Mouse (Mus musculus) Patski (cell line): ENCODE data around the gene Cdh4. TPM values are rescaled to one million over a fixed set of nuclear protein-coding genes. Genes with fewer than 3 reads are reported as not detected.

ENCODE experiments used
- ATAC-seq: fragments of 100-300 bp; one replicate; pipeline ENCODE4 v1.8.0; 2021
- CTCF ChIA-PET: fragments of 350-600 bp; sonication (Branson Sonifier 250); formaldehyde crosslinking; loops from one replicate; lab custom pipeline; 2022; ENCODE audit warnings: inconsistent platforms; lab: Charles Lee
- POLR2A ChIA-PET: fragments of 350-600 bp; sonication (Branson Sonifier 250); formaldehyde crosslinking; loops from one replicate; lab custom pipeline; 2022; ENCODE audit warnings: antibody characterized with exemption, inconsistent platforms; lab: Charles Lee
- DNase-seq: peaks from one replicate; pipeline ENCODE4 v3.0.0-alpha.2; 2011; ENCODE audit warnings: low read depth, low spot score
- H3K27me3 ChIP-seq: fragments of 371-371 bp; one replicate; pipeline ENCODE4 v1.5.1; 2021
- CTCF ChIP-seq: fragments of 100-300 bp; IDR thresholded peaks from one replicate; pipeline ENCODE4 v1.5.1; 2021
- in situ Hi-C: fragments of 300-500 bp; cut with MboI; formaldehyde crosslinking; loops from 3 replicates; pipeline ENCODE4 v1.11.1; 2018; ENCODE audit warnings: low pct_unique_long_range_greater_than_20kb, mixed read lengths
- polyA plus RNA-seq: library from polyadenylated mRNA; unstranded; gene quantifications from one replicate; pipeline ENCODE4 v1.2.3, GENCODE M21; 2021

Cdh4 gene
- polyA plus RNA-seq, 1 experiment from 2014 or later = not detected

GRCm38 (mm10) chr2:179929166-179929565 lies 486.9 kb downstream of the Cdh4 start:
- H3K27me3 ChIP-seq = no peaks in the 10 kb centered on the region
- DNase-seq (no peak), ATAC-seq (no peak)
- TF ChIP-seq CTCF = no peak
- ChIA-PET CTCF (interaction anchor here (0.7 to 2.1 kb wide), 5 partner anchors 8 to 122 kb away, joined by 3 to 10 read pairs (median 4); no protein-coding TSS in a partner anchor), POLR2A (no interaction called here)
- in situ Hi-C loops = no loop called here

- ChIA-PET CTCF (interaction anchor here (0.8 to 1.7 kb wide), 2 partner anchors 9 to 120 kb away, joined by 3 to 5 read pairs; no protein-coding TSS in a partner anchor), POLR2A (no interaction called here)
- no peak for ATAC-seq
- in situ Hi-C loops = no loop called here
- no peak for DNase-seq
- TF ChIP-seq CTCF = no peak
- H3K27me3 ChIP-seq = no peaks in the 10 kb centered on the region
Measured at GRCm38 (mm10) chr2:179931741-179932140, 489.5 kb downstream of the Cdh4 start.

GRCm38 (mm10) chr2:179934165-179934564 lies 491.9 kb downstream of the Cdh4 start:
- no peaks in the 10 kb centered on the region for H3K27me3 ChIP-seq
- ATAC-seq (no peak), DNase-seq (no peak)
- POLR2A ChIA-PET = no interaction called here
- in situ Hi-C loops = no loop called here
- TF ChIP-seq CTCF = no peak
- CTCF ChIA-PET = no interaction called here

DNA sequence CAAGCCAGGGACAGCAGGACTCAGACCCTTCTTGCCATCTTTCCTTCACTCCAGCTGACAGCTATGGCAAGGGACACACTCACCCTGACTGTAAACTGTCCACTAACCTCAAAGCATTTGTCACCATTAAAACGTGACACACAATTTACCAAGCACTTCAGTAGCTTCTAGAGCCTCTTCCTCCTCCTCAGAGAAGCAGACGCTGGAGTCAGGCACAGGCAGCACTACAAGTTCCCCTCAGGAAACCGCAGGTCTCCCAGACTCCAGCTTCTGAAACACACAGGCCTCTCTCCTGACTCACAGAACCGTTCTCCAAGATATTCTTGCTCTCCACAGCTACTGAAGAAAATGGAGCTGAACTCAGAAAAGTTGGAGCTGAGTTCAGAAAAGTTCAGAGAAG lies 494.9 kb downstream of the Cdh4 start:
- DNase-seq = no peak
- ChIA-PET CTCF (interaction anchor here (1.3 to 2.1 kb wide), 2 partner anchors 9 to 11 kb away, joined by 4 to 10 read pairs; no protein-coding TSS in a partner anchor), POLR2A (no interaction called here)
- in situ Hi-C loops = no loop called here
- no peak for TF ChIP-seq CTCF
- no peaks in the 10 kb centered on the region for H3K27me3 ChIP-seq
- ATAC-seq = no peak

GRCm38 (mm10) chr2:179941696-179942095 lies 499.5 kb downstream of the Cdh4 start:
- POLR2A ChIA-PET = no interaction called here
- ATAC-seq (no peak), DNase-seq (no peak)
- no peak for TF ChIP-seq CTCF
- H3K27me3 ChIP-seq = no peaks in the 10 kb centered on the region
- CTCF ChIA-PET = interaction anchor here (0.9 to 1.5 kb wide), 3 partner anchors 8 to 109 kb away, joined by 3 to 4 read pairs (median 3); no protein-coding TSS in a partner anchor
- in situ Hi-C loops = no loop called here

DNA sequence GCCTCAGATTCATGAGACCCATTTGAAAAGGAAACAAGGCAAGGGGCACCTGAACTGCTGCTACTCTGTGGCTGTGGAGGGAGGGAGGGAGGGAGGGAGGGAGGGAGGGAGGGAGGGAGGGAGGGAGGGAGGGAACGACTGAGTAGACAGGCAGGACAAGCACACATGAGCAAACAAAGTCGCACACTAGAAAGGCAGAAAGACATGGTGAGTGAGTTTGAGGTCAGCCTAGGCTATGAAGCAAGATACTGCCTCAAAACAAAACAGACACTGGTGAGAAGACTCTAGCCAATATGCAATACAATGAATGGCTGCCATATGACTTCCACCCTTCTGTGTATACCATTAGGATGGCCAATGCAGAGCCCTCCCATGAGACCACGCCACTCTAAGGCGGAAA lies 502.8 kb downstream of the Cdh4 start:
- CTCF ChIA-PET = interaction anchor here (1.1 to 1.5 kb wide), 2 partner anchors 9 to 106 kb away, joined by 3 read pairs; no protein-coding TSS in a partner anchor
- DNase-seq = no peak
- no peak for TF ChIP-seq CTCF
- no peak for ATAC-seq
- in situ Hi-C loops = no loop called here
- POLR2A ChIA-PET = no interaction called here
- H3K27me3 ChIP-seq = no peaks in the 10 kb centered on the region

DNA sequence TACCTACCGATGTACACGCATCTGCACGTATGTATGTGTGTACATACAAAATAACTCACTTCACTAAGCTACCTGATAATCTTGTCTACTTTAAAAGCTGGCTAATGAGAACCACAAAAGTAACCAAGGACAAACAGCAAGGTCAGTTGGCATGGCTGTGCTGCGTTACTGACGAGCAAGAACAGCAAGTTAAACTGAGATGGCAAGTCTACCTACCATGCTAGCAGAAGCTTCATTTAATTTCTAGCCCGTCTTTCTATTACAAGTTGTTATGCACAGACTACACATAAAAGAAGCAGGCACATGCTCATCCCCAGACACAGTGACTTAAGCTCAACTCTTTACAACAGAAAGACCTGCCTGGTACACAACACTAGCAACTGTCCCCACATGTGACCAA lies 504.3 kb downstream of the Cdh4 start:
- H3K27me3 ChIP-seq = no peaks in the 10 kb centered on the region
- no peak for ATAC-seq
- ChIA-PET POLR2A (interaction anchor here (0.6 kb wide), 2 partner anchors 8 to 72 kb away, joined by 3 read pairs; no protein-coding TSS in a partner anchor), CTCF (no interaction called here)
- no peak for TF ChIP-seq CTCF
- in situ Hi-C loops = no loop called here
- DNase-seq = no peak

DNA sequence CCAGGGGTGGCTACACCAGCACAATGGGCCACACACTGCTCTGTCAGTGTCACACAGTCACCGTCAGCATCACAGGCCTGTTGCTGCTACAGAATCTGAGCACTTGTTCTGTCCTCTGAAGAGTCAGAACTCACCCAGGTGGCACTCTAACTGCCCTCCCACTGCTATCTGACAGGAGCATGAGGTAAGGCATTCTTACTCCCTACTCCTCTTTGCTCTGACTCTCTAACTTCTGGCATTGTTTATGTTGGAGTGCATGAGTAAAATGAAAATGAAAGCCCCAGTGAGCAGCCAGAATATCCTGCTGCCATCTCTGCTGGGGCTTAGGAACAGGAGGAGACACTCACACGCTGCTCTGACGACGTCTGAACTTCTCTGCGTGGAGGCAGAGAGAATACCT lies 505.4 kb downstream of the Cdh4 start:
- no peaks in the 10 kb centered on the region for H3K27me3 ChIP-seq
- DNase-seq (no peak), ATAC-seq (no peak)
- TF ChIP-seq CTCF = no peak
- in situ Hi-C loops = no loop called here
- POLR2A ChIA-PET = no interaction called here
- CTCF ChIA-PET = interaction anchor here (1.8 kb wide), 1 partner anchor 10 kb away, joined by 4 read pairs; no protein-coding TSS in a partner anchor

DNA sequence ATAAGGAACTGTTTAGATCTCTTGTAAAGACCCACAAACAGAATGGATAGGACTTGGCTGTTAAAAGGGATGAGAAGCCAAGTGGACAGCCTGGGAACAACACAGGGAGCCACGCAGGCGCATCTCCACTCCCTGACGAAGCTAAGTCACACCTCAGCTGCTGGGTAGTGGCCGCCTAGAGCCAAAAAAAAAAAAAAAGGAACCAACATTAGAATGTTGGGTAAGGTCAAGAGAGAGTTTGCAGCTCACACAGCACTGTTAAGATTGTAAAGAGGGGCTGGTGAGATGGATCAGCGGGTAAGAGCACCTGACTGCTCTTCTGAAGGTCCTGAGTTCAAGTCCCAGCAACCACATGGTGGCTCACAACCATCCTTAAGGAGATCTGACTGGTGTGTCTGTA lies 506.6 kb downstream of the Cdh4 start:
- TF ChIP-seq CTCF = no peak
- in situ Hi-C loops = no loop called here
- POLR2A ChIA-PET = no interaction called here

More for the DNA sequence above, 506.6 kb downstream of the Cdh4 start:
- no peak for ATAC-seq
- no peaks in the 10 kb centered on the region for H3K27me3 ChIP-seq
- CTCF ChIA-PET = interaction anchor here (1.1 to 1.8 kb wide), 3 partner anchors 11 to 28 kb away, joined by 3 to 4 read pairs (median 4); partner anchors contain the start of gene Taf4
- no peak for DNase-seq
